Mouse (Mus musculus): ENCODE measurements at regions not wholly inside any gene's neighbourhood (a gene's known extent, or its start where the extent isn't known, plus 50 kb on each side); places are given as distances from the start of the nearest gene placed in this dataset.

DNA sequence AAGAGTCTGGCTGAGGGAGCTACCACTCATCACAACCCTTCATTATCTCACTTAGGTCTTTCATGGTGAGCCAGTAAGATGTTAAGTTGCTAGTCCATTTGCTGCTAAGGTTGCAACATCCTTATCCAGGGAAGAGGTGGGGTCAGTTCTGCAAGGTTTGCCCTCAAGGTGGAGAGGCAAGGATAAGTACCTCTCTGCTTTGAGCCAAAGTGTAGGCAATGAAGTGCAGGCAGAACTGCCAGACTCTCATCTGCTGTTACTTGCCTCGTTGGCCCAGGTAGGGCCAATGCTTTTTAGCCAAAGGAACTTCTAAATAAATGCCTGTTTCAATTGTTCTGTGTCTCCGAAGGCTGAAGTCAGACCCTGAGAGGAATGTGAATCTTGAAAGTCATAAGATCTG is 59.6 kb upstream of the Lclat1 start:
- DNase-seq (ENCODE audit: low spot score in 2 of 2) = no peak

DNA sequence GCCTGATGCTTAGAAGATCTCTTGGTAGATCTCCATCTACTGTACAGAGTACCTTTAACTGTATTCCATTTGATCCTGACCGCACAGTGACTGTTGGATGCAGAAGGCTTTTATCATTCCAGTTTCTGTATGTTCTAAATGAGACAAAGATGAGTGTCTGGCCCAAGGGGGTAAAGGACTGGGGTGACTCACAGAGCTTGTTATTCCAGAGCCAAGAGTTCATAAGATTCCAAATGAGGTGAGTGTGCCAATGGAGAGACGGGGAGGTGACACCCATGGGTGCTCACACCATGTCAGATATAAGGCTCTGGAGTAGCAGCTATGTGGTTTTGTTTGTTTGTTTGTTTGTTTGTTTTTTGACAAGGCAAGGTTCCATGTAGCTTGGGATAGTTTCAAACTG is 54.8 kb upstream of the Lclat1 start:
- no peak for DNase-seq (ENCODE audit: low spot score in 2 of 2)

- DNase-seq (ENCODE audit: low spot score in 2 of 2) = no peak
These were observed 54.1 kb upstream of the Lclat1 start for GRCm38 (mm10) chr17:73053479-73054215.

DNA sequence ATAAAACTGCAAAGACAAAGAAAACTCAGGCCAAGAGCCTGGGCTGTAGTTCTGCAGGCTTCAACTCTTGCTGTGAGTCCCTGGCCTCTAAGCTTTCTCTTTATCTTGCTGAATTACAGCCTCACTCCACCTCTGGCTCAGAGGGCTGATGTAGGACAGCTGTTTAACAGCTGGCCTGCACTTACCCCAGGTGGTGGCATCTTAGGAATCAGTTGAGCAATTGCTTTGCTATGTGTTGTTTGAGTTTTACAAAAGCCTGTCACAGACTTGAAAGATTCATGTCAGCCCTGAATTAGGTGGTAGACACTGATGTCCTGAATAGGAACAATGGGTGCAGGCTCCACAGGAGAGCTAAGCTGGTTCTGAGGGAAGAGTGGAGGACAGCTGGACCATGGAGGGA is 53.6 kb upstream of the Lclat1 start:
- DNase-seq (ENCODE audit: low spot score in 2 of 2) = no peak

- DNase-seq (ENCODE audit: low spot score in 2 of 2) = no peak
These were observed 52.6 kb upstream of the Lclat1 start for GRCm38 (mm10) chr17:73055197-73055596.

GRCm38 (mm10) chr17:73055611-73056010 is 52.2 kb upstream of the Lclat1 start:
- no peak for DNase-seq (ENCODE audit: low spot score in 2 of 2)

GRCm38 (mm10) chr17:73056616-73057015 is 51.2 kb upstream of the Lclat1 start:
- no peak for DNase-seq (ENCODE audit: low spot score in 2 of 2)

Data from right cerebral cortex, adult 2 months (tissue).